Mouse (Mus musculus) C2C12 (cell line): ENCODE measurements around the gene Atp11c.

Source experiments
- CEBPB ChIP-seq: IDR thresholded peaks from one replicate; pipeline ENCODE4 v1.6.1; 2011; ENCODE audit warnings: low read depth, mild to moderate bottlenecking, control low read depth, moderate library complexity
- CTCF ChIP-seq: IDR thresholded peaks from one replicate; pipeline ENCODE4 v1.5.1; 2011; ENCODE audit not compliant: control insufficient read depth, insufficient read depth, insufficient read length
- MAX ChIP-seq: IDR thresholded peaks from one replicate; pipeline ENCODE4 v1.6.1; 2011; ENCODE audit warnings: mild to moderate bottlenecking, control low read depth
- MYOD1 ChIP-seq: IDR thresholded peaks from one replicate; pipeline ENCODE4 v1.6.1; 2011; ENCODE audit warnings: low read depth; ENCODE audit not compliant: control insufficient read depth, insufficient read length
- USF1 ChIP-seq: IDR thresholded peaks from one replicate; pipeline ENCODE4 v1.6.1; 2011; ENCODE audit warnings: low read depth, mild to moderate bottlenecking, control low read depth, moderate library complexity

GRCm38 (mm10) chrX:60381711-60382110, 210.8 kb downstream of the Atp11c start:
- TF ChIP-seq MYOD1 (no peak), USF1 (no peak), CTCF (no peak), MAX (no peak), CEBPB (no peak)
